Mouse (Mus musculus) 3134 (cell line): ENCODE measurements around the gene Hoxb2.

Experiments
- DNase-seq: peaks from one replicate; pipeline ENCODE4 v3.0.0-alpha.2; 2011; ENCODE audit warnings: low spot score; ENCODE audit not compliant: insufficient read length; ENCODE audit errors: extremely low read depth

The Hoxb2 gene

GRCm38 (mm10) chr11:96396772-96397626, 46.7 kb downstream of the Hoxb2 start:
- DNase-seq, result no peak

GRCm38 (mm10) chr11:96397806-96398335, 47.5 kb downstream of the Hoxb2 start:
- DNase-seq, result no peak

GRCm38 (mm10) chr11:96399923-96400322, 49.6 kb downstream of the Hoxb2 start:
- DNase-seq, result peak; percentile 24
